Mouse (Mus musculus): Measurements from ENCODE around the gene Dock2.

The Dock2 gene

DNA sequence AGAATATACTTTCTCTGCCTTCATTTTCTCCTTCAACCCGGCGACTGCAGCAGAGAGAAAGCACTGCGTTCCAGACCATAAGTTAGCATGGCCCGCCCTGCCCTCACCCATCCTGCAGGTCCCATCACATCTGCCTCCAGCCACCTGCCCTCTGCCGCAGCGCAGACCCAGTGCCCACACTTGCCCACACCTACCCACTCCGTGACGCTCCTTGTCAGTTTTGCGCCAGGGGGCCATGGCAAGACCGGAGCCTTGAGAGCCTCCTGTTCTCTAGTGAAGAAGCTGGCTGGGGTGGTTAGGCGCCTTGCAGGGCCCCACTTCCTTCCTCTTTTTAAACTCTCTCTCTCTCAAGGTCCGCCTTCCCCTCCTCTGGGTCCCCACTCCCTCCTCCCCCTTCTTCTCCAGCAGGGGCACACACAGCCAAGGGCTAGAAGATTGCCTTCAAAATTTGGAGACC lies at the start of gene Dock2:
Gene Dock2 (minus strand): TSS at position 306 of the 457 bp plus-strand sequence.
- in situ Hi-C loops (cut with MboI, MseI), result loop anchor here in 1 of 2 experiments (5.0 to 10.0 kb wide), 3 partner anchors 49 to 751 kb away; no protein-coding TSS in a partner anchor

DNA sequence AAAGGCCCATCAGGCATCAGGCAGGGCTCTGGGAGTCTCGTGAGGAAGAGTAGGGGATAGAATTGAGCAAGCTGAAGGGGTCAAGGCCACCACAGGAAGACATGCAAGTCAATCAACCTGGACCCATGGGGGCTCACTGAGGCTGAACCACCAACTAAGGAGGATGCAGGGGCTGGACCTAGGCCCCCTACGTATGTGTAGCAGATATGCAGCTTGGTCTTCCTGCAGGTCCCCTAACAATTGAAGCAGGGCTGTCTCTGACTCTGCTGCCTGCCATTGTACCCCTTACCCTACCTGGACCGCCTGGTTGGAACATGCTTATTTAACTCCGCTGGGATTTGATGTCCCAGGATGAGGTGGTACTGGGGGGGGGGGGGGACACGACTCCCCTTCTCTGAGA lies 49.0 kb upstream of the Dock2 start:
- in situ Hi-C loops (cut with MboI, MseI), result loop anchor here (10.0 to 25.0 kb wide), 4 partner anchors 932 to 1670 kb away; partner anchors contain the start of genes Rars (in 2 of the 2), Npm1 (in 1 of the 2) and Pank3 (in 1 of the 2)

DNA sequence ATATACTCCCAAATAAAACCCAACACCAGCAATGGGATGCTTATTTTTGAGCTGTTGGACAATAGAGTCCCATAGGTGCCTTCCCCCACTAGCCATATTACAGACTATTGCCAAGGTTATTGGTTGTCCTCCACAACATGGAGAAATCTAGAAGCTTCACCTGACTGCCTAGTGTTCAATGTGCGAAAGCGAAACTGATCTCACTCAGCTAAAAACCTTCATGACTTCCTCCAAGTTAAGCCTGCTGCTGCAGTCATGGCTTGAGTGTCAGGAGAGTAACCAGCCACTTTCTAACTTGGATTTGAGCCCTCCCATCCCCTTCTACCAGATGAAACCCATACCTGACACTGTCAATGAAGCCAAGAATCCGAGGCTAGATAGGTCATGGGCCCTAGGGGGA lies 44.1 kb upstream of the Dock2 start:
- in situ Hi-C loops (cut with MboI, MseI), result loop anchor here (5.0 to 25.0 kb wide), 3 partner anchors 49 to 1666 kb away; partner anchors contain the start of genes Npm1 (in 1 of the 2) and Rars (in 1 of the 2)

DNA sequence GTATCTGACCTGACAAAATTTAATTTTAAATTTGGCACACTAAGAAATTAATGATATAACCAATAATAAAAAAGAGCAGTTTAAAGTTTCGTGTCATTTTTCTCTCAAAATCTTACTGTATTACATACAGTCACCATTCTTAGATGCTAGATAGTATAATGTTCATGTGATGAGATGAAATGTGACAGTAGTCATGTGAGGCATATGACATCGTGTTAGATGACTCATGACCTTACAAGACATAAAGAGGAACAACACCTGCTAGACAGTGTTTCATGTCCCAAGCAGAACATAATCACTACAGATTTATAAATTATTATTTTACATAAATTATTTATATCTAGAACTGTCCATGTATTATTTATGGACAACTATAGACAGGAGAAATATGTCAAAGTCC lies 43.2 kb upstream of the Dock2 start:
- in situ Hi-C loops (cut with MboI, MseI), result loop anchor here (5.0 to 25.0 kb wide), 3 partner anchors 50 to 1665 kb away; partner anchors contain the start of genes Npm1 (in 1 of the 2) and Rars (in 1 of the 2)

DNA sequence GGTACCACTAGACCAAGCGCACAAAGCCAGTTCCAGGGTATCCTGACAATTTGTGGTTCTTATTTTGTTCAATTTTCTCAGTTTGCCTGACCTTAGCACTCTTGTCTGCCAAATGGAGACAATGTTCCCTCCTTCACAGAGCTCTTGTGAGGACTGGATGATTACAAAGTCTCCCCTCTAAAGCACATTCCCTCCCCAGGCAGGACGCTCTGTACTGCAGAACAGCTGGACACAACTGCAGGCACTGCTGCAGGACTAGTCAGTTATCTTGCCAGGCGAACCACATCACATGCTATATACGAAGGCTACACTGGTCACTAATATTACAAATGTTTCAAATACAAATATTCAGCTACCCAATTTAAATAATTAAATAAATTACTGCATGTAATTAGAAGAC lies 41.1 kb upstream of the Dock2 start:
- in situ Hi-C loops (cut with MboI, MseI), result loop anchor here (5.0 to 25.0 kb wide), 4 partner anchors 53 to 1662 kb away; partner anchors contain the start of genes Npm1 (in 1 of the 2) and Rars (in 1 of the 2)

DNA sequence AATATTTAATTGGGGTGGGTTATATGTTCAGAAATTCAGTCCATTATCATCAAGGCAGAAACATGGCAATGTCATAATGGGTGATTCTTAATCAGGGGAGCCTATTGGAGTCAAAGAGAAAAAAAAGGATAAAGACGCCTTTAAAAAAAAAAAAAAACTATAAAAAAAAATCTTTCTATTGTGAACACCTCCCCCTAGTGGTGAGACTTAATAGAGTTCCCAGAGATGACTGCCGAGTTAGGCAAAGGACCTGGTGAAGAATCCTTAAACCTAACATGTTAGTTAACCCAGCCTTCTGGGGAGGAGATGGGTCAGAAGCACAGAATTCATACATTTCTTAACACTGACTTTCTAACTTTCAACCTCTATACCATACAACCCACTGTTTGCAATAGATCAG lies 31.1 kb upstream of the Dock2 start:
- in situ Hi-C loops (cut with MboI, MseI), result loop anchor here (5.0 to 25.0 kb wide), 3 partner anchors 292 to 577 kb away; no protein-coding TSS in a partner anchor

DNA sequence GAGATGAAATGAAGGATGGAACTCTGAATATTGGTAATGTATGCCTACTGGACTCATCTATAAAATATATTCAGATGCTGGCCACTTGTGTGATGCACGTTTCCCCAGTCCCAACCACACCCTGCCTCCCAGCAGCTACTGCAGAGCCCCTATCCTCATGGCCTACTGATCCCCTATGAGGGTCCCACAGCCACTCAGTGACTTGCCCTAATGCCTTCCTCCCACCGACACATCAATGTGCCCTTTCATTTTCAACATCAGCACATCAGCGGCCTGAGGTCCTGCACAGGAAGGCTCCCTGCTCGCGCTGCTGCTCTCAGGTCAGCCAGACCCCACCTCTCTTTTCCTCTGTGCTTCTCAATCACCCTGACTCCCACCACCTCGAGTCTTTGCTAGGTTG lies 30.6 kb upstream of the Dock2 start:
- in situ Hi-C loops (cut with MboI, MseI), result loop anchor here in 1 of 2 experiments (25.0 kb wide), 1 partner anchor 577 kb away; no protein-coding TSS in a partner anchor

DNA sequence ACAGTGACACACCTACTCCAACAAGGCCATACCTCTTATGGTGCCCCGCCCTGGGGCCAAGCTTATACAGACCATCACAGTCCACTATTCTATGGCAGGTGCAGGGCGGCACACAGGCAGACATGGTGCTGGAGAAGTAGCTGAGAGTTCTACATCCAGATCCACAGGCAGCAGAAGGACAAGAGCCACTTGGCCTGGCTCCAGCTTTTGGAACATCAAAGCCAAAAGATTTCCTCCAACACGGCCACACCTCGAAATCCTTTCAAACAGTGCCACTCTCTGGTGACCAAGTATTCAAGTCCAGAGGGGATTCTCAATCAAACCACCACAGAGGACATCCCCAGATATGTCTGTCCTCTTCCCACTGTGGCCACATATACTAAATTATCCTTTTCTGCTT lies 21.3 kb upstream of the Dock2 start:
- in situ Hi-C loops (cut with MboI, MseI), result loop anchor here in 1 of 2 experiments (25.0 kb wide), 1 partner anchor 568 kb away; no protein-coding TSS in a partner anchor

DNA sequence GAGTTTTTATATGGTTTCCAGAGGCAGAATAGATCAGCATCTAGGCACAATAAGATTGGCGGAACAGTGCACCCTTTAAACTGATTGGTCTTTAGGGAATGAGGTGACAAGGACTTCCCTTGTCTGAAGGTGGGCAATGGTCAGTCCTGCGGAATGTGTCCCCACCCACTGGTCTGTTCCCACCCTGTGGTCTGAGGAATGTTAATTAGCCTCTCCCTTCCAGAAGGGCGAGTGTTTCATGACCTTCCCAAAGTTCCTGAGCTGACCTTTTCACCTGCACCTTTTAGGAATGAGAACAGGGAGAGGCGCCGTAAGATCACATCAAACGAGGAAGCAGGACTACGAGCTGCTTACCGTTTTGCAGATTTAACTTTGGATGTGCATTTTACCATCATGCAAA lies 14.4 kb upstream of the Dock2 start:
- in situ Hi-C loops (cut with MboI, MseI), result loop anchor here in 1 of 2 experiments (10.0 kb wide), 1 partner anchor 273 kb away; no protein-coding TSS in a partner anchor

DNA sequence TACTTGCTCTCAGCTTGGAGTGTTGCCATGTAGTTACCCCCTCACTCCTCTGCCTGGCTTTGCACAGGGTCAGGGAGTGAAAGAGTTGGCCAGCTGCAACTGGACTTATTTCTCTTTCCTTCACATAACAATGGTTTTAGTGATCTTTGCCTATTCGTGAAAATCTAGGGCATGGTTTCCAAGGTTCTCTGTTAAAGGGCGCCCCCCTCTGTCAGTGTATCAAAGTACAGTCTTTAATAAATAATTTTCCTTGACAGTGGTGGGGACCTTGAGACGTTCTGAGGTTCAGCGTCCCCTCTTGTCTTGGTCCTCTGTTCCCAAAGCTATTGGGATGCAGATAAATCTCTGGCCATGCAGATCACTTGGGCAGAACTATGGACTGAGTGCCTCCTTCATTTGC lies 12.4 kb upstream of the Dock2 start:
- in situ Hi-C loops (cut with MboI, MseI), result loop anchor here in 1 of 2 experiments (10.0 kb wide), 1 partner anchor 271 kb away; no protein-coding TSS in a partner anchor

DNA sequence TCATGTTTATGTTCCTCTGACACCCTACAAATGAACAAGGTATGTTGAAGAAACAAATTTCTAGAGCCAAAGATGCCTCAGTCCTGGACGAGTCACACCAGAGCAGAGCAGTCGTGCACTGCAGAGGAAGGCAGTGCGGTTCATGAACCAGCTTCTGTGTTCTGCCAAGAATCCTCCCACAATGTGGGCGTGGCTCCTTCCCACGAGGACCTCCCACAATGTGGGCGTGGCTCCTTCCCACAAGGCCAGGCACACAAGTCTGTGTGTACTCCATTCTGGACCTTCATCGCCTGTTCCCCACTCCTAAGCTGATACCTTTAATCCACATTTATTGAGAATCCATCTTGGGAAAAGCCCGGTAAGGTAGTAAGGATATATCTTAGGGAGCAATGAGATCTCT lies 8.2 kb upstream of the Dock2 start:
- in situ Hi-C loops (cut with MboI, MseI), result loop anchor here in 1 of 2 experiments (10.0 kb wide), 1 partner anchor 267 kb away; no protein-coding TSS in a partner anchor

DNA sequence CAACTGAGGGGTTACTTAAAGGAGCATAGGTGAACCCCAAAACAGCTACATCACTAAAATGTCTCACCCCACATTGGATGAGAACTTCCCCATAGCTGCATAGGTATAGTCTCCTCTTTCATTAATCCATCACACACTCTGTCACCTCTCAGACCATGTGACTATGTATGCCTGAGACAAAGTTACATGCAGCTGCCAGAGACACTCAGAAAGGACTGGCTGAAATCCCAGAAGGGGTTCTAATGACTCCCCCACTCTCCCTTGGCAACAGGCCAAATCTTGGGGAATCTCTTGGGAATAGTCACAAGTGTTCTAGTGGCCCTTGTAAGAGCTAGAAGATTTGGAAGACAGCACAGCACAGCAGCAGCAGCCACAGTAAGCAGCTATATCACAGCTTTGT lies 1.2 kb upstream of the Dock2 start:
- in situ Hi-C loops (cut with MboI, MseI), result loop anchor here (5.0 to 10.0 kb wide), 4 partner anchors 50 to 753 kb away; no protein-coding TSS in a partner anchor

DNA sequence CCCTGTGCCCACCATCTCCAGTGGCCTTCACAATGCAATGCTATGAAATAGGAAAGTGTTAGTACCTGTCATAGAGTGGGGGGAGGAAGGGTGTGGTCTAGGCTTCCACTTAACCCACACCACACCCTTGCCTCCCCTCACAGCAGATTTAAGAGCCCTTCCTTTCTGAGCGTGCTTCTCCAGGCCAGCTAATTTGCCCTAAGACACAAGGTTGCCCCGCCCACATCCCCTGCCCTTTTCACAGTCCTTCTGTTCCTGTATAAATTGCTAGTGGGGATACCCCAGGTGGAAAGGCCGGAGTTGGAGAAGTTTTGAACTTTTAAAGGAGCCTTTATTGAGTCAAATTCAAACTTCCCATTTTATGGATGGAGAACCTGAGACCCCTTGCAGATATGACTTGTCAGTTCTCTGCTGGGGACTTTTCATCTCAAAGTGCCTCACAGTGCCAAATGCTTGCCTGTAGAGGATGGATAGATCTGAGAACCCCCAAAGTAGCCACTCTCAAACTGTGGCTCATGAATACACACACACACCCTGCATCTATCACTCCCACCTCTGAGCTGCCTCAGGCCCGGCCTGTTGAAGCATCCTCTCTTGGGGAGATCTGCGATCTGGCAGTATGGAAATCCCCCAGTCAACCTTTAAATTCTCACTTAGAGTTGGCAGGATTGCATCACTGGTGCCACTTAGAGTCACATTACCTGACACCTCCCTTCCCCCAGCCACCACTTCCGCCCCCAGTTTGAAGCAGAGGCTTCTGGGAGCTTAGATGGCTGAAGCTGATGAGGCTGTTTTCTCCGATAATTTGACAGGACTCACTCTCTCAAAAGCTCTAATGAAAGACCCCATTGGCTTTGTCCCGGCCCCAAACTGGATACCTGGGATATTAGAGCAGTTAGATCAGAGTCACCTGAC lies 919 bp downstream of the Dock2 start:
- in situ Hi-C loops (cut with MboI, MseI), result loop anchor here in 1 of 2 experiments (5.0 to 10.0 kb wide), 3 partner anchors 48 to 750 kb away; no protein-coding TSS in a partner anchor

DNA sequence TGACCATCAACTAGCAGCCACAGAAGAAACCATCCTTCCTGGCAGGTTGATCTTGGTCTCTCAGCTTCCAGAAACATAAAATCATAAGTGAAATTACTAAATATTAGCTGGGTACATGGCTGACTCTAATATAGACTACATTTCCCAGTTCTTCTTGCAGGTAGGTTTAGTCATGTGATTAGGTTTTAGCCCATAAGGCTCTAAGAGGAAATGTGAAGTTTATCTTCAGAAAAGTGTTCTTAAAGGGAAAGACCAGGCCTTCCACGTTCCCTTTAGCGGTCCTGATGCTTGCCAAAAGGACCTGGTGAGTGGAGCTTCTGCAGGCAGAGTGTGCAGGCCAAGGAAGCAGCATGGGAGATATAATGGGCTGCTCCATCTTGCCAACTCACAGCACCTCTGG lies 2.9 kb downstream of the Dock2 start:
- in situ Hi-C loops (cut with MboI, MseI), result loop anchor here in 1 of 2 experiments (5.0 to 10.0 kb wide), 3 partner anchors 46 to 748 kb away; no protein-coding TSS in a partner anchor

DNA sequence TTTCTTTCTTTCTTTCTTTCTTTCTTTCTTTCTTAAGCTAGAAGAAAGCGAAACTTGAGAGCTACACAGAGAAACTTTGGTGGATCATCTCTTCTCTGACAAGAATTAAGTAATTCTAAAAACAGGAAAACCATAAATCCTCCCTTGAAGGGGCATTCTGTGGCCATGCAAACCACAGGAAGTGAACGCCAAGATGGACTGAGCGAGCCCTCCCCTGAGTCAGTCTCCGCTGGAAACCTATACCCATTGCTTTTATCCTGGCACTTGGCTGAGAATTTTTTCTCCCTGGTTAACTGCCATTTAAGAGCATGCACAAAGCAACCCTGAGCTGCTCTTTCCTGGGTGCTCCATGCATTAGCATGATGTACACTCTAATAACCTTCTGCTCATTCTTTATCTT lies 3.7 kb downstream of the Dock2 start:
- in situ Hi-C loops (cut with MboI, MseI), result loop anchor here in 1 of 2 experiments (5.0 to 10.0 kb wide), 3 partner anchors 45 to 748 kb away; no protein-coding TSS in a partner anchor

DNA sequence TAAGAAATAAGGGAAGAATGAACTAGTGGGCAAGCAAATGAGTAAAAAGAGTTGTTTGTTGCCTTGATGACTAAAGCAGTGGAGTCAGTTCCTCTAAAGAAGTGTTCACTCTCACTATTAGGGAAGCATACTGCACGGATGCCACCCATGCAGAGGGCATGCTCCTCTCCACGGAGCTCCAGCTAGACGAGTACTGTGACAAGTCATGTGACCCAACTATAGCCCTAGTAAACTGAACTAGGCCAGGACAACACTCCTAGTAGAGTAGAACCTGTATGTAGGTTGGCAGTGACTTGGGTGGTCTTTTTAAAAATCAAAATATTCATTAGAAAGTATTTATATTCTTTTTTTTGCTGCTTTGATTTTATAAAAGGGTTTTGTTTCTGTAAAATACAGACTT lies 5.3 kb downstream of the Dock2 start:
- in situ Hi-C loops (cut with MboI, MseI), result no loop called here

DNA sequence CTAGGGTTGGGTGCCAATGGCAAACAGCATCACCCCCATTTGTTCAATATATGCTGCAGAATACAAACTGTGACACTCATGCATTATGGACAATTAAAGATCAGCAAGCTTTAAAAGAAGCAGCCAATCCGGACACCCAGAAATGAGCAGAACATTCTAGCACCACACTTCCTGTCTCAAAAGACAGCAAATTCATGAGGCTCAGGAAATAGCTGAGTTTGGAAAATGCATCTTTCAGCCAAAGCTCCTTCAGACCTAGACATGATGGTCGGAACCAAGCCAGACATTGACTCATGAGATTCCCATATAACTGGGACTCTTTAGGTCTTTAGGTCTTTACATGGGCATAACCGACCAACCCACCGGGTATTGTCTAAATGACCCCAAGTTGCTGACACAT lies 6.2 kb downstream of the Dock2 start:
- in situ Hi-C loops (cut with MboI, MseI), result no loop called here

DNA sequence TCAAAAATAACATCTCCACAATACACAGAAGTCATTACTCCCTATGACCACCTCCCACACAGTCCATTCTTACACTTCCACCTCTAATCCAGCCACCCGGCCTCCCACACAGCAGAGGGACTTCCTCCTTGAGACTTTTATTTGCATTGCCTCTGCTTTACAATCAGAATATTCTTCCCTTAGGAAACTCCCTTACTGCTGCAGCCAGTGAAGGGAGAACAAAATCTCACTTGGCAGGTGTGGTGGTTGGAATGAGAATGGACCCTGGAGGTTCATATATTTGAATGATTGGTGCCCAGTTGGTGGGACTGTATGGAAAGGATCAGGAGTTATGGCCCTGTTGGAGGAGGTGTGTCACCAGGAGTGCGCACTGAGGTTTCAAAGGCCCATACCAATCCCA lies 7.6 kb downstream of the Dock2 start:
- in situ Hi-C loops (cut with MboI, MseI), result no loop called here

DNA sequence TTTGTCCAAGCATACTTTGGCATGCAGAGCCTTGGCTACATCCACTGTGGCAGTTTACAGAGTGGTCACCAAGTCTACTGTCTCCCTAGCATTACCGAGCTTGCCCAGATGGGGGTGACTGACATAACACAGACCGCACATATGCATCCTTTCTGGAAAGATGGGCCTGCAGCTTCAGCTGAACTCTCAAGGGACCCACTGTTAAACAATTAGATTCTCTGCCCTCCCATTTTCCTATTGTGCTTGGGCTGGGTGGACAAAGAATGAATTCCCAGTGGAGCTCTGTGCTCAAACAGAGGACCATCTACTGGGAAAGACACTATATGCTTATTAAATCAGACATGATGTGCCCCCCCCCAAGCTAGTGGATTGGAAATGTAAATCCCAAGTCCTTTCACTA lies 9.1 kb downstream of the Dock2 start:
- in situ Hi-C loops (cut with MboI, MseI), result loop anchor here in 1 of 2 experiments (25.0 kb wide), 1 partner anchor 737 kb away; the partner anchor contains the start of gene Lcp2

DNA sequence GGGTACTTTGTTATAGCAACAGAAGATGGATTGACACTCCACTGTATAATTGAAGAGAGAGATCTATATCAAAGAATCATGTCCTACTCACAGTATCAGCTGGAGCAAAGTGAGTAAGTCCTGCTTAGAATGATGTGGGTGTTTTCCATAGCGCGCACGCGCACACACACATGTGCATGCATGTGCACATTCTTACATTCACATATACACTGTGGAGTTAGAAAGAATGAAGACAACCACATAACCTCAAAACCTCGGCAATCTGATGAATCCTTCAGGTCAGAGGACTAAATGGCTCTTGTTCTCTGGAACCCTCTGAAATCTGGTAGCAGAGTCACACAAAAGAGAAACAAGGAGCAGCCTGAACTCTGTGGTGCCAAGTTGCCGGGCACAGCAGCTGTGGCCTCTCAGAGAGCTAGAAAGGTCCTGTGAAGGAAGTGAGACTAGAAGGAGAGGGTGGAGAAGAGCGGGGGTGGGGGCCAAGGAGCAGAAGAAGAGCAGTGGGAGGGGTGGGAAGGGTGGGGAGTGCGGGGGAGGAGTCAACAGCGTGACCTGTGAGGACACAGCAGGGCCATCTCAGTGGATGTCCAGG lies 10.3 kb downstream of the Dock2 start:
- in situ Hi-C loops (cut with MboI, MseI), result loop anchor here in 1 of 2 experiments (25.0 kb wide), 1 partner anchor 736 kb away; the partner anchor contains the start of gene Lcp2

Data from T-helper 17 cell (primary cell).